ENCODE assay signal across 8 mouse cellular contexts in genomic region chr5:102074086-102074485, GRCm38 (mm10). TPM values are rescaled to one million over a fixed set of nuclear protein-coding genes. Genes with fewer than 3 reads are reported as not detected.
A peak's percentile ranks its signal among the peaks of the same experiment; 100 is the strongest.
DNase-seq lines count a peak whose midpoint lies in the region; ATAC-seq and TF ChIP-seq lines count a peak whose summit lies in the region.

No protein-coding gene starts in this region.

- 4% methylated on average over 1 of the region's 1 CpGs for whole genome bisulfite sequencing in liver, postnatal 0 days (ENCODE audit: insufficient replicate concordance)

- no peaks in the 10 kb centered on the region; the same call in 1 of the 2 replicates for H3K4me1 ChIP-seq in liver, postnatal 0 days (ENCODE audit: insufficient read depth)

- no peak for TF ChIP-seq EP300 in liver, postnatal 0 days (IDR thresholded peaks at IDR 0.05; ENCODE audit: low read depth)

- H3K9me3 ChIP-seq in liver, postnatal 0 days (ENCODE audit: low read length), result no peaks in the 10 kb centered on the region

- no peaks in the 10 kb centered on the region for H3K27me3 ChIP-seq in liver, postnatal 0 days (ENCODE audit: insufficient read depth, low read length)

- H3K27ac ChIP-seq in liver, postnatal 0 days (ENCODE audit: low read depth), result no peak overlapping the region

- no peaks in the 10 kb centered on the region for H3K36me3 ChIP-seq in liver, postnatal 0 days (replicated peaks; ENCODE audit: insufficient read depth, low read length)

- no peak overlapping the region for H3K4me3 ChIP-seq in liver, postnatal 0 days (ENCODE audit: low read depth, low read length)

- TF ChIP-seq CTCF in liver, postnatal 0 days (IDR thresholded peaks at IDR 0.05; ENCODE audit: low read depth), result peak; percentile 65

- ATAC-seq in frontal cortex, adult (ENCODE audit: low TSS enrichment), result no peak
- no peak for ATAC-seq in liver, postnatal 0 days

- DNase-seq in frontal cortex, adult 2 months (ENCODE audit: extremely low spot score in 1 of 2, low spot score in 1 of 2), result peak; percentile 52 to 91
- peak; percentile 81 for DNase-seq in testis, postnatal 10 days (ENCODE audit: low spot score)
- DNase-seq in testis, postnatal 14 days (ENCODE audit: low spot score), result no peak
- peak; percentile 81 for DNase-seq in cerebellum, adult 8-10 months
- DNase-seq in hindlimb bud, embryonic 11.5 days (ENCODE audit: extremely low spot score, low read depth, low spot score), result peak; percentile 70
- DNase-seq in liver, postnatal 0 days, result peak; percentile 65
- peak; percentile 9 for DNase-seq in thymus, postnatal 25 days

- no peak overlapping the region for H3K9ac ChIP-seq in liver, postnatal 0 days (replicated peaks)

- H3K4me2 ChIP-seq in liver, postnatal 0 days (ENCODE audit: low read depth, low read length), result no peak overlapping the region

RNA-seq across cellular contexts. Expression of gene Wdfy3, which starts 4.4 kb away (rescaled TPM):
- 44.3 and 50.3 TPM in 2 replicates for polyA plus RNA-seq in frontal cortex, adult 2 months (2012; rRNA removed)
- polyA plus RNA-seq in liver, postnatal 0 days (2015; fragmentation: Nextera tagmentation; extraction: Ambion mirVana), result 4.4 and 5.0 TPM in 2 replicates
